Mouse (Mus musculus) heart, embryonic 13.5 days (tissue): ENCODE measurements around the gene Rbfox1. TPM values are rescaled to one million over a fixed set of nuclear protein-coding genes. Genes with fewer than 3 reads are reported as not detected.

Source experiments
- ATAC-seq: fragments of 200-750 bp; cut with Nextera tagmentation; 2 replicates; pipeline ENCODE4 v1.8.0; 2017; ENCODE audit warnings: moderate TSS enrichment; ENCODE audit not compliant: insufficient number of reproducible peaks, low FRiP score, low TSS enrichment; ENCODE audit errors: extremely low read depth
- H3K27ac ChIP-seq: fragments of 300-500 bp; sonication (generic); replicated peaks from 2 replicates; pipeline ENCODE4 v1.5.1; 2015; ENCODE audit warnings: moderate library complexity, mild to moderate bottlenecking, inconsistent platforms
- H3K27me3 ChIP-seq: fragments of 300-500 bp; sonication (generic); replicated peaks from 2 replicates; pipeline ENCODE4 v1.6.1; 2015; ENCODE audit warnings: mild to moderate bottlenecking, inconsistent platforms
- H3K36me3 ChIP-seq: fragments of 300-500 bp; sonication (generic); 2 replicates; pipeline ENCODE4 v1.6.1; 2015; ENCODE audit warnings: mild to moderate bottlenecking, inconsistent platforms
- H3K4me1 ChIP-seq: fragments of 300-500 bp; sonication (generic); 2 replicates; pipeline ENCODE4 v1.6.1; 2015; ENCODE audit warnings: inconsistent platforms
- H3K4me2 ChIP-seq: fragments of 300-500 bp; sonication (generic); 2 replicates; pipeline ENCODE4 v1.6.1; 2015; ENCODE audit warnings: inconsistent platforms, mild to moderate bottlenecking, moderate library complexity
- H3K4me3 ChIP-seq: fragments of 300-500 bp; sonication (generic); 2 replicates; pipeline ENCODE4 v1.5.1; 2015; ENCODE audit warnings: moderate library complexity, mild to moderate bottlenecking, inconsistent platforms
- H3K9ac ChIP-seq: fragments of 300-500 bp; sonication (generic); 2 replicates; pipeline ENCODE4 v1.6.1; 2015; ENCODE audit warnings: inconsistent platforms, mild to moderate bottlenecking, moderate library complexity
- H3K9me3 ChIP-seq: fragments of 300-500 bp; sonication (generic); 2 replicates; pipeline ENCODE4 v1.6.1; 2016; ENCODE audit warnings: inconsistent platforms
- WGBS: fragments of 180-500 bp; shearing (Covaris S2); methylation state at CpG from one replicate; pipeline ENCODE4 v1.1.7; 2015; ENCODE audit warnings: mixed read lengths; 5-methylcytosine and 5-hydroxymethylcytosine counted together
- polyA plus RNA-seq: library from polyadenylated mRNA; unstranded; fragments of >200 nt; fragmentation: Nextera tagmentation; extraction: Ambion mirVana; gene quantifications from 2 replicates; pipeline ENCODE4 v1.2.1, GENCODE M21; 2015

The Rbfox1 gene
- polyA plus RNA-seq, 1 experiment from 2014 or later, result 2.8 TPM

- H3K9me3 ChIP-seq, result no peaks in the 10 kb centered on the region
- WGBS, result 100% methylated on average over 1 of the region's 1 CpGs
Observed at GRCm38 (mm10) chr16:7076305-7076704, 1191.2 kb downstream of the Rbfox1 start.

DNA sequence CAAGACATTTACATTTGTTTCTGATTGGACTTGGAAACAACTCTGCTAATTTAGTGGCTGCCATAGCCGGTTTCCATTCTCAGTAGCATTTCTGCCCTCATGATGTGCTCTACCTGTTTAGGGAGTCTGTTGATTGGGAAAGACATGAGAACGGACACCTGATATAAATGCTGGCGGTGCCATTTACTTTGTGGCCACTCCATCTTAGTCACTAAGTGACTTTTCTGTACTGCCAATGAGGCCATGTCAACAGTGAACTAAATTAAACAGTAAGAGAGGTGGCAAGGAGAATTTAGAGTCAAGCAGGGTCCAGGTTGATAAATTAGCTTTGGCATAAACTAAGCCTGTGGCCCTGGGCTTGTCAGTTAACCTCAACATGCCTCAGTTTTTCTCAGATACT lies 1191.6 kb downstream of the Rbfox1 start:
- H3K4me1 ChIP-seq, result no peaks in the 10 kb centered on the region
- no peak overlapping the region for H3K27ac ChIP-seq
- H3K9ac ChIP-seq, result no peak overlapping the region
- H3K36me3 ChIP-seq, result no peaks in the 10 kb centered on the region
- no peak overlapping the region for H3K4me3 ChIP-seq
- H3K27me3 ChIP-seq, result no peaks in the 10 kb centered on the region
- 86% methylated on average over 3 of the region's 3 CpGs for WGBS
- H3K9me3 ChIP-seq, result no peaks in the 10 kb centered on the region
- H3K4me2 ChIP-seq, result no peak overlapping the region
- no peak for ATAC-seq

More at GRCm38 (mm10) chr16:7076305-7076704, 1191.2 kb downstream of the Rbfox1 start:
- Histone ChIP-seq H3K4me2 (no peak overlapping the region), H3K36me3 (no peaks in the 10 kb centered on the region), H3K4me3 (no peak overlapping the region), H3K9ac (no peak overlapping the region), H3K27ac (no peak overlapping the region), H3K4me1 (no peaks in the 10 kb centered on the region), H3K27me3 (no peaks in the 10 kb centered on the region)
- no peak for ATAC-seq

GRCm38 (mm10) chr16:7081074-7081568 lies 1196.0 kb downstream of the Rbfox1 start:
- no peak for ATAC-seq
- no peak overlapping the region for H3K4me2 ChIP-seq

DNA sequence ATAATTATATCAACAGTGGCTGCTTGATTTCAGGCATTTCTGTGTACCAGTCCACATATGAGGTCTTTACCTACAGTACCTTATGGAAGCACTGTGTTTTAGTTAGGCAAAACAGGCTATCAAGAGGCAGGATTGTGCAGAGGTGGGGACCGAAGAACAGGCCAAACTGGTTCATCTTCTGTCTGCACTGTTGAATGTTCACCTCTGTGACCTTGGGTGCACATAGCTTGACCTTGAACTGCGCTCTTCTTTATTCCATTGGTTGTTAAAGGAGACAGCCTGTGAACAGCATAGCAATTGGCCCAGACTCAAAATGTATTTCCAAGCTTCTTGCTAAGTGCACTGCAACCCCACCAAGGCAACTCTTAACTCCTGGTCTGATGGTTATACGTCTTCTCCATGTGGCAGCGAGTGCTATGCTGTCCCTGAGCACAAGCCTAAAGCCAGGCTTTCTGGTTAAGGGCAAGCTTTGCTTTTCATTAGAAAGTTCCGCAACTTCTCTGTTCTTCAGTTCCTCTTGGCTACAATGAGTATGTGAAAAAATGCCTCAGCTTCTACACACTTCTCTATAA lies 1196.6 kb downstream of the Rbfox1 start:
- H3K9me3 ChIP-seq, result no peaks in the 10 kb centered on the region

More at GRCm38 (mm10) chr16:7081074-7081568, 1196.0 kb downstream of the Rbfox1 start:
- no peak overlapping the region for H3K27ac ChIP-seq
- 81% methylated on average over 3 of the region's 3 CpGs for WGBS
- no peak overlapping the region for H3K4me3 ChIP-seq
- no peaks in the 10 kb centered on the region for H3K36me3 ChIP-seq
- no peak overlapping the region for H3K9ac ChIP-seq
- peaks cover 5% of the 10 kb centered on the region; the same call in 1 of the 2 replicates for H3K4me1 ChIP-seq
- no peaks in the 10 kb centered on the region for H3K9me3 ChIP-seq
- H3K27me3 ChIP-seq, result no peaks in the 10 kb centered on the region

DNA sequence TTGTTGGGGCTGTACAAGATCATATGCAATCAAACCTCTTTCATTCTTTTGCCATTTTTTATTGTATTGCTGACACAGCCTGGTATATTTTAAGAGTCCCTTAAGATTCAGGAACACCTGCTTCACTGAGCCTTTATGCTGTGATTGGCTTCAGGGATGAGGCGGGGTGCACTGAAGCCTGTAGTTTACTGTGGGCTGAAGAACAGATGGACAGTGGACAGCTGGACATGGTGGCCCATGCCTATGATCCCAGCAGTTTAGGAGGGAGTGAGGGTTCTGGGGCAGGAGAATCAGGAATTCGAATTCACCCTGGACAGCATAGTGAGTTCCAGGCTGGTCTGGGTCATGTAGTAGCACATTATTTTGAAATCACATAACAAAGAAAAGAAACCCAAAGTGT lies 1198.8 kb downstream of the Rbfox1 start:
- H3K4me2 ChIP-seq, result no peak overlapping the region
- ATAC-seq, result no peak
- no peaks in the 10 kb centered on the region for H3K36me3 ChIP-seq
- no peaks in the 10 kb centered on the region for H3K9me3 ChIP-seq
- no peak overlapping the region for H3K27ac ChIP-seq
- WGBS, result 80% methylated on average over 2 of the region's 2 CpGs
- H3K4me3 ChIP-seq, result no peak overlapping the region
- no peaks in the 10 kb centered on the region for H3K27me3 ChIP-seq
- no peak overlapping the region for H3K9ac ChIP-seq
- H3K4me1 ChIP-seq, result peaks cover 5% of the 10 kb centered on the region; the same call in 1 of the 2 replicates

More for the DNA sequence above, 1196.6 kb downstream of the Rbfox1 start:
- H3K27me3 ChIP-seq, result no peaks in the 10 kb centered on the region
- WGBS, result 82% methylated on average over 5 of the region's 5 CpGs
- no peak overlapping the region for H3K27ac ChIP-seq
- no peak overlapping the region for H3K4me2 ChIP-seq
- H3K4me1 ChIP-seq, result peaks cover 5% of the 10 kb centered on the region; the same call in 1 of the 2 replicates
- no peak overlapping the region for H3K4me3 ChIP-seq
- no peaks in the 10 kb centered on the region for H3K36me3 ChIP-seq
- no peak overlapping the region for H3K9ac ChIP-seq
- ATAC-seq, result no peak

- Histone ChIP-seq H3K27me3 (no peaks in the 10 kb centered on the region), H3K4me1 (peaks cover 13% of the 10 kb centered on the region), H3K4me3 (no peak overlapping the region), H3K4me2 (no peak overlapping the region), H3K36me3 (no peaks in the 10 kb centered on the region), H3K27ac (no peak overlapping the region), H3K9ac (no peak overlapping the region), H3K9me3 (no peaks in the 10 kb centered on the region)
- ATAC-seq, result no peak
- 74% methylated on average over 10 of the region's 10 CpGs for WGBS
Observed at GRCm38 (mm10) chr16:7088601-7089430, 1203.7 kb downstream of the Rbfox1 start.

GRCm38 (mm10) chr16:7089475-7089874 lies 1204.3 kb downstream of the Rbfox1 start:
- H3K9ac ChIP-seq, result no peak overlapping the region
- no peak overlapping the region for H3K27ac ChIP-seq
- H3K9me3 ChIP-seq, result no peaks in the 10 kb centered on the region
- H3K4me2 ChIP-seq, result no peak overlapping the region
- H3K36me3 ChIP-seq, result no peaks in the 10 kb centered on the region
- peaks cover 14% of the 10 kb centered on the region for H3K4me1 ChIP-seq
- no peak for ATAC-seq
- no peak overlapping the region for H3K4me3 ChIP-seq
- no peaks in the 10 kb centered on the region for H3K27me3 ChIP-seq
- 81% methylated on average over 1 of the region's 1 CpGs for WGBS

GRCm38 (mm10) chr16:7090205-7090604 lies 1205.0 kb downstream of the Rbfox1 start:
- Histone ChIP-seq H3K4me2 (no peak overlapping the region), H3K4me1 (peaks cover 19% of the 10 kb centered on the region), H3K9ac (no peak overlapping the region), H3K4me3 (no peak overlapping the region), H3K9me3 (no peaks in the 10 kb centered on the region), H3K27me3 (no peaks in the 10 kb centered on the region), H3K27ac (no peak overlapping the region), H3K36me3 (no peaks in the 10 kb centered on the region)
- WGBS, result 82% methylated on average over 6 of the region's 6 CpGs
- ATAC-seq, result no peak

- Histone ChIP-seq H3K36me3 (no peaks in the 10 kb centered on the region), H3K4me2 (no peak overlapping the region), H3K27me3 (no peaks in the 10 kb centered on the region), H3K27ac (peak overlapping the region; percentile 59), H3K4me1 (peaks cover 36% of the 10 kb centered on the region), H3K9me3 (no peaks in the 10 kb centered on the region), H3K4me3 (no peak overlapping the region), H3K9ac (no peak overlapping the region)
- ATAC-seq, result no peak
- 36% methylated on average over 4 of the region's 4 CpGs for WGBS
Observed at GRCm38 (mm10) chr16:7092811-7093210, 1207.7 kb downstream of the Rbfox1 start.

- Histone ChIP-seq H3K27ac (peak overlapping the region; percentile 45; the same call in 1 of the 2 replicates), H3K36me3 (no peaks in the 10 kb centered on the region), H3K9me3 (no peaks in the 10 kb centered on the region), H3K4me3 (no peak overlapping the region), H3K27me3 (no peaks in the 10 kb centered on the region), H3K9ac (no peak overlapping the region), H3K4me1 (peaks cover 41% of the 10 kb centered on the region), H3K4me2 (no peak overlapping the region)
- ATAC-seq, result no peak
- 92% methylated on average over 3 of the region's 3 CpGs for WGBS
Observed at GRCm38 (mm10) chr16:7093686-7094085, 1208.5 kb downstream of the Rbfox1 start.

GRCm38 (mm10) chr16:7094181-7094749 lies 1209.1 kb downstream of the Rbfox1 start:
- Histone ChIP-seq H3K4me3 (no peak overlapping the region), H3K27ac (no peak overlapping the region), H3K4me2 (no peak overlapping the region), H3K36me3 (no peaks in the 10 kb centered on the region), H3K9ac (no peak overlapping the region), H3K27me3 (no peaks in the 10 kb centered on the region), H3K4me1 (peaks cover 46% of the 10 kb centered on the region), H3K9me3 (no peaks in the 10 kb centered on the region)
- 67% methylated on average over 7 of the region's 7 CpGs for WGBS
- ATAC-seq, result no peak
